Mouse (Mus musculus) neural tube, embryonic 11.5 days (tissue): ENCODE data around the gene Nek5. TPM values are rescaled to one million over a fixed set of nuclear protein-coding genes. Genes with fewer than 3 reads are reported as not detected.
A peak's percentile ranks its signal among the peaks of the same experiment; 100 is the strongest.

ENCODE experiments used
- ATAC-seq: fragments of 200-750 bp; cut with Nextera tagmentation; 2 replicates; pipeline ENCODE4 v1.8.0; 2017; ENCODE audit warnings: moderate number of reproducible peaks, mild to moderate bottlenecking, moderate TSS enrichment, moderate library complexity; ENCODE audit not compliant: insufficient read depth, low FRiP score, low TSS enrichment
- DNase-seq: peaks from one replicate; pipeline ENCODE4 v3.0.0-alpha.2; 2015; ENCODE audit warnings: low spot score
- H3K27ac ChIP-seq: fragments of 300-500 bp; sonication (generic); 2 replicates; pipeline ENCODE4 v1.5.1; 2014; ENCODE audit warnings: low read depth, mild to moderate bottlenecking, low read length
- H3K27me3 ChIP-seq: fragments of 300-500 bp; sonication (generic); 2 replicates; pipeline ENCODE4 v1.6.1; 2014; ENCODE audit warnings: mild to moderate bottlenecking, low read length, mixed read lengths; ENCODE audit not compliant: control insufficient read depth, insufficient read depth
- H3K36me3 ChIP-seq: fragments of 300-500 bp; sonication (generic); 2 replicates; pipeline ENCODE4 v1.6.1; 2014; ENCODE audit warnings: mild to moderate bottlenecking, low read length, moderate library complexity, mixed read lengths; ENCODE audit not compliant: control insufficient read depth, insufficient read depth
- H3K4me1 ChIP-seq: fragments of 300-500 bp; sonication (generic); 2 replicates; pipeline ENCODE4 v1.6.1; 2014; ENCODE audit warnings: low read length, mixed read lengths; ENCODE audit not compliant: control insufficient read depth, insufficient read depth
- H3K4me2 ChIP-seq: fragments of 300-500 bp; sonication (generic); 2 replicates; pipeline ENCODE4 v1.6.1; 2014; ENCODE audit warnings: low read depth, mild to moderate bottlenecking, moderate library complexity
- H3K4me3 ChIP-seq: fragments of 300-500 bp; sonication (generic); 2 replicates; pipeline ENCODE4 v1.5.1; 2014; ENCODE audit warnings: low read depth, low read length
- H3K9ac ChIP-seq: fragments of 300-500 bp; sonication (generic); 2 replicates; pipeline ENCODE4 v1.6.1; 2014; ENCODE audit warnings: mild to moderate bottlenecking, low read length
- H3K9me3 ChIP-seq: fragments of 300-500 bp; sonication (generic); 2 replicates; pipeline ENCODE4 v1.6.1; 2016; ENCODE audit warnings: low read length; ENCODE audit not compliant: control insufficient read depth
- WGBS: fragments of 180-500 bp; shearing (Covaris S2); extraction: QIAGEN DNeasy Blood & Tissue Kit; methylation state at CpG from one replicate; pipeline ENCODE4 v1.1.7; 2014; 5-methylcytosine and 5-hydroxymethylcytosine counted together
- polyA plus RNA-seq: library from polyadenylated mRNA; unstranded; fragments of >200 nt; fragmentation: Nextera tagmentation; extraction: Ambion mirVana; gene quantifications from 2 replicates; pipeline ENCODE4 v1.2.1, GENCODE M21; 2014

The Nek5 gene
- polyA plus RNA-seq, 1 experiment from 2014 or later, result 0.15 TPM

GRCm38 (mm10) chr8:22134078-22134749, 9.4 kb upstream of the Nek5 start:
- no peak overlapping the region for H3K27ac ChIP-seq
- WGBS, result 90% methylated on average over 7 of the region's 7 CpGs
- H3K36me3 ChIP-seq, result no peaks in the 10 kb centered on the region

GRCm38 (mm10) chr8:22132062-22132461, 7.2 kb upstream of the Nek5 start:
- no peak for DNase-seq

More at GRCm38 (mm10) chr8:22134078-22134749, 9.4 kb upstream of the Nek5 start:
- Histone ChIP-seq H3K9ac (no peak overlapping the region), H3K4me2 (no peak overlapping the region), H3K27me3 (no peaks in the 10 kb centered on the region), H3K9me3 (no peaks in the 10 kb centered on the region), H3K4me3 (no peak overlapping the region), H3K4me1 (no peaks in the 10 kb centered on the region)
- DNase-seq, result no peak
- no peak for ATAC-seq

GRCm38 (mm10) chr8:22107020-22107419, 17.8 kb downstream of the Nek5 start:
- Histone ChIP-seq H3K9me3 (no peaks in the 10 kb centered on the region), H3K9ac (no peak overlapping the region), H3K36me3 (no peaks in the 10 kb centered on the region), H3K4me1 (no peaks in the 10 kb centered on the region), H3K4me2 (no peak overlapping the region), H3K4me3 (no peak overlapping the region), H3K27me3 (no peaks in the 10 kb centered on the region), H3K27ac (no peak overlapping the region)
- WGBS, result 78% methylated on average over 4 of the region's 4 CpGs
- DNase-seq (no peak), ATAC-seq (no peak)

More at GRCm38 (mm10) chr8:22132062-22132461, 7.2 kb upstream of the Nek5 start:
- H3K36me3 ChIP-seq, result no peaks in the 10 kb centered on the region
- H3K4me3 ChIP-seq, result no peak overlapping the region
- H3K9me3 ChIP-seq, result no peaks in the 10 kb centered on the region
- H3K9ac ChIP-seq, result no peak overlapping the region
- 86% methylated on average over 12 of the region's 12 CpGs for WGBS
- ATAC-seq, result no peak
- no peaks in the 10 kb centered on the region for H3K4me1 ChIP-seq
- no peaks in the 10 kb centered on the region for H3K27me3 ChIP-seq
- H3K4me2 ChIP-seq, result no peak overlapping the region
- no peak overlapping the region for H3K27ac ChIP-seq

DNA sequence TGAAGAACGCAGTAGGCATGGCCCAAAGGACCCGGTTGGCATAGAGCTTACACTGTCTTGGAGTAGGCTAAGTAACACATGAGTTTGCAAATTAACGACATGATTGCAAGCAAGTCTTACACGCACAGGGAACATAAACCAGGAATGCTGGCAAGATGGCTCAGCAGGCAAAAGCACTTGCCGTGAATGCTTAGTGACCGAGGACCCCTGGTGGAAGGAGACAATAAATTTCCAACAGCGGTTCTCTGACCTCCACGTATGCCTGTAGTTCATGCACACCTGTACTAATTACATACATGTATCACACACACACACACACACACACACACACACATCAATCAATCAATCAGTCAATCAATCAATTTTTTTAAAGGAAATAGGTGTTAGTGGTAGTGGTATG, 33.3 kb downstream of the Nek5 start:
- no peak overlapping the region for H3K9ac ChIP-seq
- H3K27me3 ChIP-seq, result no peaks in the 10 kb centered on the region
- H3K4me1 ChIP-seq, result no peaks in the 10 kb centered on the region
- 50% methylated on average over 8 of the region's 8 CpGs for WGBS
- DNase-seq, result peak; percentile 22
- no peak overlapping the region for H3K4me3 ChIP-seq
- H3K27ac ChIP-seq, result no peak overlapping the region
- H3K4me2 ChIP-seq, result no peak overlapping the region
- H3K9me3 ChIP-seq, result no peaks in the 10 kb centered on the region
- no peak for ATAC-seq
- no peaks in the 10 kb centered on the region for H3K36me3 ChIP-seq

GRCm38 (mm10) chr8:22089226-22089625, 35.6 kb downstream of the Nek5 start:
- Histone ChIP-seq H3K9ac (no peak overlapping the region), H3K4me2 (no peak overlapping the region), H3K9me3 (no peaks in the 10 kb centered on the region), H3K36me3 (no peaks in the 10 kb centered on the region), H3K4me3 (no peak overlapping the region), H3K27me3 (no peaks in the 10 kb centered on the region), H3K4me1 (no peaks in the 10 kb centered on the region), H3K27ac (no peak overlapping the region)
- 94% methylated on average over 4 of the region's 4 CpGs for WGBS
- DNase-seq, result no peak
- ATAC-seq, result no peak

DNA sequence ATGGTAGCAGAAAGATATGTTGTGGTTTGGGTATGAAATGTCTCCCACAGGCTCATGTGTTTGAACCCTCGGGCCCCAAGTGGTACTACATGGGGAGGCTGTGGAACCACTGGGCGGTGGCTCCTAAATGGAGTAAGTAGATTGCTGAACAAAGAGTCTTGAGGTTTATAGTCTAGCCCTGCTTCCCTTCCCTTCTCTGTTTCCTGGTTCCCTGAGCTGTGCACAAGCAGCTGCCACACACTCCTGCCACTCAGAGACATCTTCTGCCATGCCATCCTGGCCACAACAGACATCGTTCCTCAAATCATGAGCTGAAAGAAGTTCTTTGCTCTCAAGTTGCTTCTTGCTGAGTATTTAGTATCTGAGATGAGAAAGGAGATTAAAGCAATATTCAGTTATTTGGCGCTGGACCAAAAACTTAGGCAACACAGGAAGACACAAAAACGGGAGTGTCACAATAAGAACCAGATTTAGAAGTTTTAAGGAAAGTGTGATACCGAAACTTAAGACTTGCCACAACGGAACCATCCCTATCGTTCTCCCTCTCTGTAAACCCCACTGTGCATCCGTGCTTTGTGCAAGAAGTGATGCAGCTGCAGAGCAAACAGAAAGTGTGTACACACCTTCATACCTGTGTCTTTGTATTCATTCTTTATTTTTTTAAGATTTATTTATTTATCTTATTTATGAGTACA, 45.4 kb downstream of the Nek5 start:
- Histone ChIP-seq H3K4me1 (no peaks in the 10 kb centered on the region), H3K4me3 (no peak overlapping the region), H3K9ac (no peak overlapping the region), H3K36me3 (no peaks in the 10 kb centered on the region), H3K4me2 (no peak overlapping the region), H3K27ac (no peak overlapping the region), H3K27me3 (no peaks in the 10 kb centered on the region), H3K9me3 (no peaks in the 10 kb centered on the region)
- 91% methylated on average over 9 of the region's 9 CpGs for WGBS
- DNase-seq (no peak), ATAC-seq (no peak)

- H3K9ac ChIP-seq, result no peak overlapping the region
- H3K27me3 ChIP-seq, result no peaks in the 10 kb centered on the region
Measured at GRCm38 (mm10) chr8:22061126-22061525, 63.7 kb downstream of the Nek5 start.

DNA sequence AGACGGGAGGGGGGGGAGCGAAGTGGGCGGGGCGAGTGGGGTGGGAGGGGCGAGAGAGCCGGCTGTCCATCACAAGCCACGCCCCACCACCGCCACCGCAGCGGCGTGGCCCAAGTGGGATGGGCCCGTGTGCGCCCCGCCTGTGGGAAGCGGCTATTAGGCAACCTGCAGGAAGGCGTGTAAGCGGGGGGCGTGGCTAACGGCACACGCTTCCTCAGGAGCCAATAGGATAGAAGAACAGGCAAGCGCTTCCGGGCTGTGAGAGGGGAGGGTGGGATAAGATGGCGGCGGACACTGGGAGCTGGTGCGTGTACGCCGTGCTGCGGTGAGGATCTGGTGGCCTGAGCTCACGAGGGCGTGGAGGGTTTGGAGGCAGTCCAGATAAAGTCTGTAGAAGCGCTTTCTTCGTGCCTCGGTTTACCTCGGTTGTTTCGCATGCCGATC, 64.4 kb downstream of the Nek5 start, which contains the start of gene Alg11:
Alg11 (plus strand) TSS at position 276 of the 444 bp plus-strand sequence.
- no peaks in the 10 kb centered on the region for H3K27me3 ChIP-seq
- peak within 1 kb of the TSS; percentile 88 for H3K4me2 ChIP-seq
- H3K4me1 ChIP-seq, result no peaks in the 10 kb centered on the region
- DNase-seq (peak; percentile 99), ATAC-seq (peak; percentile 100)
- 0 out of 2 replicates have a peak within 1 kb of the TSS, but pooled peaks have one; percentile 20 for H3K27ac ChIP-seq
- H3K9me3 ChIP-seq, result no peaks in the 10 kb centered on the region
- peak within 1 kb of the TSS; percentile 56 for H3K4me3 ChIP-seq
- WGBS, result under 1% methylated on average over 30 of the region's 36 CpGs
- peak within 1 kb of the TSS; percentile 69 for H3K9ac ChIP-seq
- H3K36me3 ChIP-seq, result peaks cover 3% of the 10 kb centered on the region

More at GRCm38 (mm10) chr8:22061126-22061525, 63.7 kb downstream of the Nek5 start:
- no peaks in the 10 kb centered on the region for H3K9me3 ChIP-seq
- H3K4me2 ChIP-seq, result peak overlapping the region; percentile 88
- no peak for ATAC-seq
- peak overlapping the region; percentile 56 for H3K4me3 ChIP-seq
- 10% methylated on average over 3 of the region's 3 CpGs for WGBS
- DNase-seq, result no peak
- H3K36me3 ChIP-seq, result peaks cover 6% of the 10 kb centered on the region
- no peak overlapping the region for H3K27ac ChIP-seq
- no peaks in the 10 kb centered on the region for H3K4me1 ChIP-seq
